Mouse (Mus musculus): ENCODE measurements around the gene Adcy3.
A peak's percentile ranks its signal among the peaks of the same experiment; 100 is the strongest.

The Adcy3 gene

GRCm38 (mm10) chr12:4132941-4133846 lies at the start of gene Adcy3:
Gene Adcy3, plus strand, starts transcription at chr12:4133103.
- no peak for DNase-seq (ENCODE audit: low read depth, low spot score)

GRCm38 (mm10) chr12:4083441-4083840 lies 49.5 kb upstream of the Adcy3 start:
- DNase-seq (ENCODE audit: low read depth, low spot score) = peak; percentile 17

GRCm38 (mm10) chr12:4107383-4107782 lies 25.5 kb upstream of the Adcy3 start:
- DNase-seq (ENCODE audit: low read depth, low spot score) = peak; percentile 50

GRCm38 (mm10) chr12:4116132-4116531 lies 16.8 kb upstream of the Adcy3 start:
- DNase-seq (ENCODE audit: low read depth, low spot score) = no peak

- DNase-seq (ENCODE audit: low read depth, low spot score) = no peak
These were observed 15.8 kb upstream of the Adcy3 start for GRCm38 (mm10) chr12:4117136-4117535.

GRCm38 (mm10) chr12:4117579-4117978 lies 15.3 kb upstream of the Adcy3 start:
- no peak for DNase-seq (ENCODE audit: low read depth, low spot score)

GRCm38 (mm10) chr12:4127346-4127745 lies 5.6 kb upstream of the Adcy3 start:
- DNase-seq (ENCODE audit: low read depth, low spot score) = no peak

GRCm38 (mm10) chr12:4133847-4134212 lies 927 bp downstream of the Adcy3 start:
- DNase-seq (ENCODE audit: low read depth, low spot score) = no peak

GRCm38 (mm10) chr12:4143179-4143578 lies 10.3 kb downstream of the Adcy3 start:
- peak; percentile 38 for DNase-seq (ENCODE audit: low read depth, low spot score)

- no peak for DNase-seq (ENCODE audit: low read depth, low spot score)
These were observed 18.0 kb downstream of the Adcy3 start for GRCm38 (mm10) chr12:4150936-4151335.

- no peak for DNase-seq (ENCODE audit: low read depth, low spot score)
These were observed 19.1 kb downstream of the Adcy3 start for GRCm38 (mm10) chr12:4151969-4152368.

GRCm38 (mm10) chr12:4157466-4157865 lies 24.6 kb downstream of the Adcy3 start:
- no peak for DNase-seq (ENCODE audit: low read depth, low spot score)

- DNase-seq (ENCODE audit: low read depth, low spot score) = no peak
These were observed 25.3 kb downstream of the Adcy3 start for GRCm38 (mm10) chr12:4158179-4158578.

GRCm38 (mm10) chr12:4158868-4159632 lies 26.1 kb downstream of the Adcy3 start:
- no peak for DNase-seq (ENCODE audit: low read depth, low spot score)

GRCm38 (mm10) chr12:4160322-4160721 lies 27.4 kb downstream of the Adcy3 start:
- DNase-seq (ENCODE audit: low read depth, low spot score) = no peak

- no peak for DNase-seq (ENCODE audit: low read depth, low spot score)
These were observed 30.0 kb downstream of the Adcy3 start for GRCm38 (mm10) chr12:4162886-4163285.

GRCm38 (mm10) chr12:4166970-4167369 lies 34.1 kb downstream of the Adcy3 start:
- DNase-seq (ENCODE audit: low read depth, low spot score) = no peak

- no peak for DNase-seq (ENCODE audit: low read depth, low spot score)
These were observed 36.2 kb downstream of the Adcy3 start for GRCm38 (mm10) chr12:4169058-4169457.

- DNase-seq (ENCODE audit: low read depth, low spot score) = no peak
These were observed 36.7 kb downstream of the Adcy3 start for GRCm38 (mm10) chr12:4169622-4170021.

GRCm38 (mm10) chr12:4173108-4173790 lies 40.3 kb downstream of the Adcy3 start:
- DNase-seq (ENCODE audit: low read depth, low spot score) = no peak

- DNase-seq (ENCODE audit: low read depth, low spot score) = no peak
These were observed 45.9 kb downstream of the Adcy3 start for GRCm38 (mm10) chr12:4178839-4179238.

- DNase-seq (ENCODE audit: low read depth, low spot score) = no peak
These were observed 46.8 kb downstream of the Adcy3 start for GRCm38 (mm10) chr12:4179671-4180233.
